Mouse (Mus musculus): ENCODE data around the gene Timm10. TPM values are rescaled to one million over a fixed set of nuclear protein-coding genes. Genes with fewer than 3 reads are reported as not detected.

Gene Timm10
- 23.3 and 28.5 TPM in 2 replicates for polyA plus RNA-seq (2012; rRNA removed)

DNA sequence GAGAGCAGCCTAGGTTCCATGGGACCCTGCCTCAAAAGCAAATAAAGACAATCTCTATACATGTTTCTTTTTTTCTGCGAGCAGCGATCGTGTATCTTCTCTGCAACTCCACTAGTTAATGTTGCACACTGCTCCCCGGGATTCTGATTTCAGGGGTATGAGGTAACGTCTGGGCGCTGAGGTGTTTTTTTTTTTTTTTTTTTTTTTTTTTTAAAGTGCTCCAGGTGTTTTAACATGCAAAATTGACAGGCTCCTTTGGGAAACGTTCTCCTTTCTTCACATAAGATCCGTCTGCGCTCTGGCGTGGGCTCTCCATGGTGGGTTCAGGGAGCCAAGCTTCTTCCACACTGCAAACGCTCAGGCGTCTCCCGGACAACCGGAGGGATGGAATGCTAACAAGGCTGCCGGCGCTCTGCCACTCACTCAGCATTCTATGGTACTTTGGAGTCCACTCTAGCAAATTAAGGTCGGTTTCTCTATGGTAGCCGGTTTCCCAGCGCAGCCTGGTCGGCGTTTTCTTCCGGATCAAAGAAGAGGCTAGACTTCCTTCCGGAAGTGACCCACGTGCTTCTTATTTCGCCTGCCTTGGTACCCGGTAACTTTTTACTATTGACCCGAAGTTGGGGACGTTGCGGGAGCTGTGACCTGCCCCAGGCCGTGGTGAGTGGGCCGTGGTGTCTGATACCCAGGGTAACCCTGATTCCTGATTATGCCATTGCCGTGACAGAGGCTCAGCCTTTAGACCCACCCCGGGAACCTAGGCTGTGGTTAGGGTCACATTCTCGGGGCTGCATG lies at the start of gene Timm10:
Gene Timm10, plus strand, starts transcription at position 510 of the 795 bp plus-strand sequence.
- no peaks in the 10 kb centered on the region for H3K27me3 ChIP-seq (ENCODE audit: control insufficient read depth, insufficient read depth, low read length)
- H3K36me3 ChIP-seq (ENCODE audit: control insufficient read depth, insufficient read depth, low read length): no peaks in the 10 kb centered on the region
- H3K27ac ChIP-seq (ENCODE audit: control insufficient read depth, insufficient read depth, low read depth, low read length): peak within 1 kb of the TSS; percentile 91
- TF ChIP-seq CTCF (IDR thresholded peaks at IDR 0.05; ENCODE audit: control insufficient read depth, insufficient read depth, insufficient replicate concordance, low read depth, low read length) (no peak), POLR2A (IDR thresholded peaks at IDR 0.05; ENCODE audit: control insufficient read depth, low read depth, low read length) (peak; percentile 72; the same call in 1 of the 2 replicates)
- peaks cover 12% of the 10 kb centered on the region for H3K4me1 ChIP-seq (ENCODE audit: control insufficient read depth, insufficient read depth, low read length)
- H3K4me3 ChIP-seq (ENCODE audit: control insufficient read depth, low read depth, low read length): peak within 1 kb of the TSS; percentile 100

DNA sequence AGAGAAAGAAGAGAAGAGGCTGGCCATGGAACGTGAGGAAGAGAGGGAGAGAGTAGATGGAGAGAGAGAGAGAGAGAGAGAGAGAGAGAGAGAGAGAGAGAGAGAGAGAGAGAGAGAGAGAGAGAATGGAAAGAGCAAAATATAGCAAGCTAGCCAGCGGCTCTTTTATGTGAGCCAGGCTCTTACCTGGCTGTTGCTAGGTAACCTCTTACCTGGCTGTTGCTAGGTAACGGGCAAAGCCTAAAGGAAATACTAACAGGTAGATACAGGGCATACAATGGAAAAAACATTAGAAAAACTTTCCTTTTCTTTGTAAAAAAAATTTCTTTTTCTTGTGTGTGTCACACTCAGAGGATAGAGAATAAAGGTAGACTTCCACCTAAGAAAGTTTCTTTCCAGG lies 49.1 kb upstream of the Timm10 start:
- Histone ChIP-seq H3K4me1 (ENCODE audit: control insufficient read depth, insufficient read depth, low read length) (peaks cover 5% of the 10 kb centered on the region), H3K27me3 (ENCODE audit: control insufficient read depth, insufficient read depth, low read length) (no peaks in the 10 kb centered on the region), H3K4me3 (ENCODE audit: control insufficient read depth, low read depth, low read length) (no peak overlapping the region), H3K36me3 (ENCODE audit: control insufficient read depth, insufficient read depth, low read length) (no peaks in the 10 kb centered on the region), H3K27ac (ENCODE audit: control insufficient read depth, insufficient read depth, low read depth, low read length) (no peak overlapping the region)
- no peak for TF ChIP-seq POLR2A (IDR thresholded peaks at IDR 0.05; ENCODE audit: control insufficient read depth, low read depth, low read length)
- TF ChIP-seq CTCF (IDR thresholded peaks at IDR 0.05; ENCODE audit: control insufficient read depth, insufficient read depth, insufficient replicate concordance, low read depth, low read length): no peak

DNA sequence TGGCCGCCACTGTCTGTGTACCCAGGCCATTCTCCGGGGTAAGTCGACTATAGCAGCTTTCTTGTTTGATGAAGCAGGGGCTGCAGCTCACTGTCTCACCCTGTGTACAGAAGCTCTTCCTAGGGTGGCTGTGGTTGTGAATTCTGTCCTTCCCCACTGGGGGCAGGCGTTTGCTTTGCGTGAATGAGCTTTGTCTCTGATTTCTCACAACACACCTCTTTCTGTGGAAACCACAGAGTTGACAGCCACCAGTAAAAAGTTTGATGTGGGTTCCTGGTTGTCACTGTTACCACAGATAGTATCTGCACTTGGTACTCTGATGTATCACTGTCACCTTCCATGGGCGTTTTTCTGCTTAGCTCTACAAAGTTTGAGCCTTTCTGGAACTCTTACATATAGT lies 47.6 kb upstream of the Timm10 start:
- Histone ChIP-seq H3K27me3 (ENCODE audit: control insufficient read depth, insufficient read depth, low read length) (no peaks in the 10 kb centered on the region), H3K27ac (ENCODE audit: control insufficient read depth, insufficient read depth, low read depth, low read length) (no peak overlapping the region), H3K4me1 (ENCODE audit: control insufficient read depth, insufficient read depth, low read length) (peaks cover 5% of the 10 kb centered on the region), H3K4me3 (ENCODE audit: control insufficient read depth, low read depth, low read length) (no peak overlapping the region), H3K36me3 (ENCODE audit: control insufficient read depth, insufficient read depth, low read length) (no peaks in the 10 kb centered on the region)
- no peak for TF ChIP-seq POLR2A (IDR thresholded peaks at IDR 0.05; ENCODE audit: control insufficient read depth, low read depth, low read length)
- peak; percentile 21; the same call in 1 of the 2 replicates for TF ChIP-seq CTCF (IDR thresholded peaks at IDR 0.05; ENCODE audit: control insufficient read depth, insufficient read depth, insufficient replicate concordance, low read depth, low read length)

GRCm38 (mm10) chr2:84783315-84783714 lies 43.5 kb upstream of the Timm10 start:
- no peak overlapping the region for H3K4me3 ChIP-seq (ENCODE audit: control insufficient read depth, low read depth, low read length)
- no peaks in the 10 kb centered on the region for H3K27me3 ChIP-seq (ENCODE audit: control insufficient read depth, insufficient read depth, low read length)
- no peaks in the 10 kb centered on the region for H3K4me1 ChIP-seq (ENCODE audit: control insufficient read depth, insufficient read depth, low read length)
- no peak overlapping the region for H3K27ac ChIP-seq (ENCODE audit: control insufficient read depth, insufficient read depth, low read depth, low read length)
- no peaks in the 10 kb centered on the region for H3K36me3 ChIP-seq (ENCODE audit: control insufficient read depth, insufficient read depth, low read length)
- TF ChIP-seq POLR2A (IDR thresholded peaks at IDR 0.05; ENCODE audit: control insufficient read depth, low read depth, low read length) (no peak), CTCF (IDR thresholded peaks at IDR 0.05; ENCODE audit: control insufficient read depth, insufficient read depth, insufficient replicate concordance, low read depth, low read length) (no peak)

GRCm38 (mm10) chr2:84783840-84784566 lies 42.8 kb upstream of the Timm10 start:
- Histone ChIP-seq H3K27ac (ENCODE audit: control insufficient read depth, insufficient read depth, low read depth, low read length) (no peak overlapping the region), H3K4me3 (ENCODE audit: control insufficient read depth, low read depth, low read length) (no peak overlapping the region), H3K4me1 (ENCODE audit: control insufficient read depth, insufficient read depth, low read length) (no peaks in the 10 kb centered on the region), H3K36me3 (ENCODE audit: control insufficient read depth, insufficient read depth, low read length) (no peaks in the 10 kb centered on the region), H3K27me3 (ENCODE audit: control insufficient read depth, insufficient read depth, low read length) (no peaks in the 10 kb centered on the region)
- no peak for TF ChIP-seq CTCF (IDR thresholded peaks at IDR 0.05; ENCODE audit: control insufficient read depth, insufficient read depth, insufficient replicate concordance, low read depth, low read length)
- TF ChIP-seq POLR2A (IDR thresholded peaks at IDR 0.05; ENCODE audit: control insufficient read depth, low read depth, low read length): no peak

DNA sequence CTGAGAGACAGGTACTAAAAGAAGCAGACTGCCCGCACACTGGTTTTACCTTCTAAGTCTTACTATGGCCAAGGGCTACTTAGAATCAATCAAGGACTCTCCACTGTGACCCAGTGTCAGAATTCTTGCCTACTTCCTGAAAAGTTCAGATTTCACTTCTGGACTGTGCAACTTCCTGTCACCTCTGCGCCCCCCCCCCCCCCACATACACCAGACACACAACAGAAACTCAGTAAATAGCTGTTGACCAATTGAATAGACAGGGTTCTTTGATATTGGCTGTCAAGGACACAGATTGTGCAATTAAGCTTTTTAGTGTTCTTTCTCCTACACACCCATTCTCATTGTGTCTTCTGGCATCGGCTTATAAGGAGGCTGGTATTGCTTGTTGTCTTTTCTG lies 38.5 kb upstream of the Timm10 start:
- H3K36me3 ChIP-seq (ENCODE audit: control insufficient read depth, insufficient read depth, low read length): no peaks in the 10 kb centered on the region
- TF ChIP-seq POLR2A (IDR thresholded peaks at IDR 0.05; ENCODE audit: control insufficient read depth, low read depth, low read length) (no peak), CTCF (IDR thresholded peaks at IDR 0.05; ENCODE audit: control insufficient read depth, insufficient read depth, insufficient replicate concordance, low read depth, low read length) (no peak)
- H3K4me1 ChIP-seq (ENCODE audit: control insufficient read depth, insufficient read depth, low read length): peaks cover 6% of the 10 kb centered on the region
- no peak overlapping the region for H3K4me3 ChIP-seq (ENCODE audit: control insufficient read depth, low read depth, low read length)
- H3K27ac ChIP-seq (ENCODE audit: control insufficient read depth, insufficient read depth, low read depth, low read length): no peak overlapping the region
- no peaks in the 10 kb centered on the region for H3K27me3 ChIP-seq (ENCODE audit: control insufficient read depth, insufficient read depth, low read length)

DNA sequence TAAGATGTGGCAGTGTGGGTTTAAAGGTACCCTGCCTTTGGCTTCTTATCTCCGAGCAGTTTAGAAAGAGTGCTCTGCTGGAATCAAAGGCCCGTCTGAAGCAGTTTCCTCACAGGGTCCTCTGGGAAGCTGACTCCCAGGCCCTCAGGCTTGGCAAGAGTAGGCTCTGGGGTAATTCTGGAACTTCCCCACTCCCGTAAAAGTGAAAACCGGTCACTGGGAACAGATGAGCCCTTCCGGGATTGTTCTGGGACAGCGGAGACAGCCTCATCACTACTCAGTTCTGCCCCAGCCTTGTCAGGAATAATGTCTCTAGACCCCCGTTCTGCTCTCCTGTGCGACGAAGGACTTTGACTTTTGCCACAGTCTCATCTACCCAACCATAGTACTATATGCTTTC lies 36.4 kb upstream of the Timm10 start:
- TF ChIP-seq CTCF (IDR thresholded peaks at IDR 0.05; ENCODE audit: control insufficient read depth, insufficient read depth, insufficient replicate concordance, low read depth, low read length): no peak
- no peaks in the 10 kb centered on the region for H3K36me3 ChIP-seq (ENCODE audit: control insufficient read depth, insufficient read depth, low read length)
- no peak overlapping the region for H3K27ac ChIP-seq (ENCODE audit: control insufficient read depth, insufficient read depth, low read depth, low read length)
- H3K4me1 ChIP-seq (ENCODE audit: control insufficient read depth, insufficient read depth, low read length): peaks cover 6% of the 10 kb centered on the region
- no peak overlapping the region; the same call in 1 of the 2 replicates for H3K4me3 ChIP-seq (ENCODE audit: control insufficient read depth, low read depth, low read length)
- H3K27me3 ChIP-seq (ENCODE audit: control insufficient read depth, insufficient read depth, low read length): no peaks in the 10 kb centered on the region

All from testis, adult 2 months (tissue).